Mouse (Mus musculus): ENCODE data around the gene Lpin2. TPM values are rescaled to one million over a fixed set of nuclear protein-coding genes. Genes with fewer than 3 reads are reported as not detected.
A peak's percentile ranks its signal among the peaks of the same experiment; 100 is the strongest.

Gene Lpin2
- polyA plus RNA-seq, 1 experiment = 7.6 TPM

GRCm38 (mm10) chr17:71208921-71209320 is 26.6 kb downstream of the Lpin2 start:
- Histone ChIP-seq H3K27me3 (replicated peaks) (no peaks in the 10 kb centered on the region), H3K9me3 (no peaks in the 10 kb centered on the region), H3K4me1 (peaks cover 93% of the 10 kb centered on the region), H3K4me3 (replicated peaks) (no peak overlapping the region), H3K36me3 (replicated peaks; ENCODE audit: low read length) (peaks cover 42% of the 10 kb centered on the region)
- TF ChIP-seq FLI1 (IDR thresholded peaks at IDR 0.05; ENCODE audit: low read length) (no peak), GATA1 (IDR thresholded peaks at IDR 0.05; ENCODE audit: borderline replicate concordance, low read length) (no peak)

- peaks cover 93% of the 10 kb centered on the region for H3K4me1 ChIP-seq
- H3K9me3 ChIP-seq = no peaks in the 10 kb centered on the region
- no peak overlapping the region for H3K4me3 ChIP-seq (replicated peaks)
- H3K36me3 ChIP-seq (replicated peaks; ENCODE audit: low read length) = peaks cover 45% of the 10 kb centered on the region
- H3K27me3 ChIP-seq (replicated peaks) = no peaks in the 10 kb centered on the region
- TF ChIP-seq FLI1 (IDR thresholded peaks at IDR 0.05; ENCODE audit: low read length) = no peak
- no peak for TF ChIP-seq GATA1 (IDR thresholded peaks at IDR 0.05; ENCODE audit: borderline replicate concordance, low read length)
Observed at GRCm38 (mm10) chr17:71209936-71210335, 27.6 kb downstream of the Lpin2 start.

- H3K4me3 ChIP-seq (replicated peaks) = peak overlapping the region; percentile 83
- H3K27me3 ChIP-seq (replicated peaks) = no peaks in the 10 kb centered on the region
- H3K4me1 ChIP-seq = peaks cover 99% of the 10 kb centered on the region
- TF ChIP-seq GATA1 (IDR thresholded peaks at IDR 0.05; ENCODE audit: borderline replicate concordance, low read length) = no peak
- TF ChIP-seq FLI1 (IDR thresholded peaks at IDR 0.05; ENCODE audit: low read length) = no peak
- no peaks in the 10 kb centered on the region for H3K9me3 ChIP-seq
- peaks cover 56% of the 10 kb centered on the region for H3K36me3 ChIP-seq (replicated peaks; ENCODE audit: low read length)
Observed at GRCm38 (mm10) chr17:71211962-71212646, 29.7 kb downstream of the Lpin2 start.

DNA sequence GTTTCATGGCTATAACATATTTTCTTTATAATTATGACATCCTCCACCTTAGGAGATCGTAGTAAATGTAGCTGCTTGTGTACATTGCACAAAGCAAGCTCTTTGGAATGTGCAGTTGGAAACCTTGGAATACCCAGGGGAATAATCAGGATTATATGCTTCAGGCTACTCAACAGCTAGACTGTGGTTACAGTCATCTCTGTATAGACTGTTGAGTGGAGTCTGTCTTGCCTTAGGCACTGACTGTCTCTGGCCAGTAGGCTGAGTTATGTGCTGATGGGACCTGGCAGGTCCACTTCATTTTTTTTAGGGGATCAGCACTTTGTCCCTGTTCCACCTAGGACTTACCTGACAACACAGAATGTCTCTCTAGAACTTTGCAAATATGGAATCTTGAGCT is 31.3 kb downstream of the Lpin2 start:
- no peak for TF ChIP-seq GATA1 (IDR thresholded peaks at IDR 0.05; ENCODE audit: borderline replicate concordance, low read length)
- TF ChIP-seq FLI1 (IDR thresholded peaks at IDR 0.05; ENCODE audit: low read length) = no peak
- peaks cover 56% of the 10 kb centered on the region for H3K36me3 ChIP-seq (replicated peaks; ENCODE audit: low read length)
- H3K4me1 ChIP-seq = peaks cover 90% of the 10 kb centered on the region

GRCm38 (mm10) chr17:71214514-71215240 is 32.3 kb downstream of the Lpin2 start:
- Histone ChIP-seq H3K4me3 (replicated peaks) (peak overlapping the region; percentile 89), H3K9me3 (0 out of 2 replicates have a peak, but pooled peaks cover 3% of the 10 kb centered on the region), H3K27me3 (replicated peaks) (no peaks in the 10 kb centered on the region), H3K36me3 (replicated peaks; ENCODE audit: low read length) (peaks cover 66% of the 10 kb centered on the region), H3K4me1 (peaks cover 84% of the 10 kb centered on the region)
- no peak for TF ChIP-seq GATA1 (IDR thresholded peaks at IDR 0.05; ENCODE audit: borderline replicate concordance, low read length)
- no peak for TF ChIP-seq FLI1 (IDR thresholded peaks at IDR 0.05; ENCODE audit: low read length)

More for the DNA sequence above, 31.3 kb downstream of the Lpin2 start:
- 0 out of 2 replicates have a peak, but pooled peaks cover 3% of the 10 kb centered on the region for H3K9me3 ChIP-seq
- no peak overlapping the region for H3K4me3 ChIP-seq (replicated peaks)
- H3K27me3 ChIP-seq (replicated peaks) = no peaks in the 10 kb centered on the region

DNA sequence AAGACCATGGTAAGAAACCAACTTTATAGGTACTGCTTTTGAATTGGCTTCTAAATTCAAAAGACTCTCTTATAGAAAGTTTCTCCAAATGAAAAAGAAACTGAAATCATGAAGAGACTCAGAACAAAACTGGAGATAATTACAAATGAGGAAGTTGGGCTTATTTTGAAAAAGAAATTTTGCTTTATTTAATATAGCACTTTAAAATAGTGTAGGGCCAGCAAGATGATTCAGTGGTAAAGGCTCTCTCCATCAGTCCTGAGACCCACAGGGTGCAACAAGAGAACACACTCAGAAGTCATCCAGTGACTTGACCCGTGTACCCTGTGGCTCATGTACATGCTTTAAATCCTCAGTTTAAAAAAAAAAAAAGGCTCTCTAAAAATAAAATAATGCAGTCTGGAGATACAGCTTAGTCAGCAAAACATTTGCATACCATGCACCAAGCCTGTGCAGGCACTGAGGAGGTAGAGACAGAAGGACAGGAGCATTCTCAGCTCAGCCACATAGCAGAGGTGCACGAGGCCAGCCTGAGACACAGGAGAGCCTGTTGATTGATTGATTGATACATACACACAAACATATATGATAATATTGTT is 33.0 kb downstream of the Lpin2 start:
- Histone ChIP-seq H3K9me3 (0 out of 2 replicates have a peak, but pooled peaks cover 3% of the 10 kb centered on the region), H3K4me1 (peaks cover 79% of the 10 kb centered on the region), H3K27me3 (replicated peaks) (no peaks in the 10 kb centered on the region), H3K4me3 (replicated peaks) (peak overlapping the region; percentile 89), H3K36me3 (replicated peaks; ENCODE audit: low read length) (peaks cover 69% of the 10 kb centered on the region)
- TF ChIP-seq GATA1 (IDR thresholded peaks at IDR 0.05; ENCODE audit: borderline replicate concordance, low read length) (no peak), FLI1 (IDR thresholded peaks at IDR 0.05; ENCODE audit: low read length) (no peak)

DNA sequence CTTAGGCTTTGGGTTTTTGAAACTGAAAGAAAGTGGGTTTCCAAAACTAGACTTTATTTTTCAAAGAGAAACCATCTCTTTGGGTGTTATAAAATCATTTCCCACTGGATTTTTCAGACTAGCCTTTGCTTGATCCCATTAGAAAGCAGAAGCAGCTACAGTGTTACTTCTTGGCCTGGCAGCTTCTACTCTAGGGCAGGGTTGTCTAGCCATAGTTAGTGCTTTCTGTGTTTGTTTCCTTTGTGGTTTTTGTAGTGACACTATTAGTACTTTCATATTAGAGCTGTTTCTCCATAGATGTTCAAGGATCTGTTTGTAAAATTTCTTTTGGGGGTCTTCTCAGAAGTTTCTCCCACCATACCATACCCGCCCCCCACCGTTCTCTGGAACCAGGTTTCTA is 33.9 kb downstream of the Lpin2 start:
- H3K27me3 ChIP-seq (replicated peaks) = no peaks in the 10 kb centered on the region
- H3K36me3 ChIP-seq (replicated peaks; ENCODE audit: low read length) = peaks cover 78% of the 10 kb centered on the region
- H3K4me3 ChIP-seq (replicated peaks) = no peak overlapping the region
- H3K9me3 ChIP-seq = 0 out of 2 replicates have a peak, but pooled peaks cover 3% of the 10 kb centered on the region
- TF ChIP-seq GATA1 (IDR thresholded peaks at IDR 0.05; ENCODE audit: borderline replicate concordance, low read length) (no peak), FLI1 (IDR thresholded peaks at IDR 0.05; ENCODE audit: low read length) (no peak)
- peaks cover 79% of the 10 kb centered on the region for H3K4me1 ChIP-seq

DNA sequence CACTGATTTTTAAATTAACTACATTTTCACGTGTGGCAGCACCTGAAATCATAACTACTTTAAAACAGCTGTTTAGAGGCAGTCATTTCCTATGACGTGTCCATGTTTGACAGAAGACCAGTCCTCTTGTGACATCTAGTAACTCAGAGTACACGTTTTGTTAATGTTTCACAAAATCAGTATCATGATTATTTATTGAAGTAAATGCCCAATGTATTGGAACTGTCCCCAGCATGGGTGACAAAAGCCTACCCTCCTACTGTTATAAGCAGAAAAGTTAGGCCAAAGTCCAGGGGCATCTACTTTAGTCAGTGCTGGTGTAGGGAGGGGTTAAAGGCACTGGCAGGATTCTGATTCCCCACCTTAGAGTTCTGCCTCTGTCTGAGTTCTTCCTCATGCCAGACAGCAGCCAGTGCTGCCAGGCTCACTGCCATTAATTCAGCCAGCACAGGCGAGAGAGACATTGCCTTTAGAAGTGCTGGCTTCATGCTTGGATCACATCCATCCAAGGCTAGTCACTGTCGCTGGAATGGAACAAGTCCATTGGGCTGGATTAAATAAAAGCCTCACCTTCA is 34.8 kb downstream of the Lpin2 start:
- H3K9me3 ChIP-seq = 0 out of 2 replicates have a peak, but pooled peaks cover 3% of the 10 kb centered on the region
- H3K27me3 ChIP-seq (replicated peaks) = no peaks in the 10 kb centered on the region
- H3K36me3 ChIP-seq (replicated peaks; ENCODE audit: low read length) = peaks cover 82% of the 10 kb centered on the region
- no peak overlapping the region for H3K4me3 ChIP-seq (replicated peaks)
- peaks cover 79% of the 10 kb centered on the region for H3K4me1 ChIP-seq
- no peak for TF ChIP-seq FLI1 (IDR thresholded peaks at IDR 0.05; ENCODE audit: low read length)
- no peak for TF ChIP-seq GATA1 (IDR thresholded peaks at IDR 0.05; ENCODE audit: borderline replicate concordance, low read length)

DNA sequence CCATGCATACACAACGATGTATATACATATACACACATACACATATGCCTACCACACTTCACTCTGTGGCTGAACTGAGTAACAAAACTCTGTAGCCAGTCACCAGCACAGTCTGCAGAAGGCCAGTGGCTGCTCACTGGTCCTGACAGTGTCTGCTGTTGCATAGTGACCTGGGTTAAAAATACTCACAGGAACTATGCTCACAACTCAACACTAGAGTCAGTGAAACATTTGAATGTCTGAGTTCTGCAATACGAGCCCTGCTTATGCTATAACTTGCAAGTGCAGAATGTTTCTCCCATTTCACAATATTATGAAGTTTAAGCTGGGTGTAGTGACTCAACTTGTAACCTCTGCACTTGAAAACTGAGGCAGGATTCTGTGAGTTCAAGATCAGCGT is 39.0 kb downstream of the Lpin2 start:
- peak overlapping the region; percentile 9 for H3K4me3 ChIP-seq (replicated peaks)
- H3K36me3 ChIP-seq (replicated peaks; ENCODE audit: low read length) = peaks cover 92% of the 10 kb centered on the region
- TF ChIP-seq GATA1 (IDR thresholded peaks at IDR 0.05; ENCODE audit: borderline replicate concordance, low read length) = no peak
- no peak for TF ChIP-seq FLI1 (IDR thresholded peaks at IDR 0.05; ENCODE audit: low read length)
- H3K9me3 ChIP-seq = 0 out of 2 replicates have a peak, but pooled peaks cover 3% of the 10 kb centered on the region
- no peaks in the 10 kb centered on the region for H3K27me3 ChIP-seq (replicated peaks)
- H3K4me1 ChIP-seq = peaks cover 69% of the 10 kb centered on the region
